Mouse (Mus musculus): Measurements from ENCODE around the gene Lrrc23. TPM values are rescaled to one million over a fixed set of nuclear protein-coding genes. Genes with fewer than 3 reads are reported as not detected.

Lrrc23 gene
- polyA plus RNA-seq, 1 experiment from 2014 or later: 0.36 TPM

DNA sequence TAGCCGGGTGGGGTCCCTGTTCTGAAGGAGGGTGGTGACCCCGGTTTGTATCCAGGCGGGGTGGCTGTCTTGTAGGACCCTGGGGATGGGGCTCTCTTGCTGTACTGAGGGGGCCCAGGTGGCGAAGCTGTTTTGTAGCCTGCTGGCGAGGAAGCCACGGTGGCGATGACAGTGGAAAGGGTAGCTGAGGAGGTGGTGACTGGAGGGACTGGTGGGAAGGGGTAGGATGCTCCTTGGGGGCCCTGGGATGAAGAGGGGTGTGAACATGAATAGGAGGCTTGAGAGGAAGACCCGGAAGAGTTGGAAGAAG lies 33.3 kb downstream of the Lrrc23 start:
- no peak for ATAC-seq (ENCODE audit: insufficient number of reproducible peaks, low FRiP score, low TSS enrichment, low read depth)
- H3K27ac ChIP-seq: peak overlapping the region; percentile 88
- H3K9ac ChIP-seq: peak overlapping the region; percentile 65
- no peaks in the 10 kb centered on the region for H3K9me3 ChIP-seq
- peaks cover 36% of the 10 kb centered on the region for H3K4me1 ChIP-seq
- H3K27me3 ChIP-seq: no peaks in the 10 kb centered on the region
- peak overlapping the region; percentile 94 for H3K4me2 ChIP-seq
- H3K36me3 ChIP-seq: peaks cover 63% of the 10 kb centered on the region
- 17% methylated on average over 8 of the region's 8 CpGs for WGBS
- H3K4me3 ChIP-seq: peak overlapping the region; percentile 53

DNA sequence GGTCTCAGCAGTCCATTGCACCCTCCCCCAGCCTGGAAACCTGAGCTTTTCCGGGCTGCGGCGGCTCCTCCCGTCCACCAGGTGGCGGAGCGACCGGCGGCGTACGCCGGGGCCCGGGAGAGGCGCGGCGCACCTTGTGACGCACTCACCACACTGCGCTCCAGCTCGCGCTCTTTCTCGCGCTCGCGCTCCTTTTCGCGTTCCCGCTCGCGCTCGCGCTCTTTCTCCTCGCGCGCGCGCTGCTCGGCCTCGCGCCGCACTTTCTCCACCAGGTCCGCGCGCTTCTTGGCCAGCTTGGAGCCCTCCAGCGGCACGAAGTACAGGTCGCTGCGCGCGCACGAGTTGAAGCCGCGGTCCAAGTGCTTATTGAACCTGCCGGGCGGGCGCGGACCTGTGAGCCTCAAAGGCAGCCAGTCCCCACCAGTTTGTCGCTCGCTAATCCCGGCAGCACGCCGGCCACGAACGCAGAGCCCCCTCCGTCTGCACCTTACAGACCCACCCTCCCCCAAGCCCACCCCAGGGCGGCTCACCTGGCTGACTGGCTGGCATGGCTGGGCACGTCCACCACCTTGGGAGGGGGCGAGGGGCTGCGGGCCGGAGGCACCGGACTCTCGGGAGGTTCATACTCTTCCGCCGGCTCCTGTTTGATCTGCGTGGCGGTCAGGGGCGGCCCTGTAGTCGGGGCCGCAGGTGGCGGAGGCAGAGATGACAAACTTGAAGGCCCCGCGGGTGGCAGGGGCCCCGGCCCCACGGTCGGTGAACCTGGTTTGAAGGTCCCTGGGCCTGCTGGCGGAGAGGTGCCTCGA lies 33.8 kb downstream of the Lrrc23 start:
- Histone ChIP-seq H3K27ac (peak overlapping the region; percentile 88), H3K4me1 (peaks cover 36% of the 10 kb centered on the region), H3K9ac (peak overlapping the region; percentile 65), H3K4me2 (peak overlapping the region; percentile 94), H3K9me3 (no peaks in the 10 kb centered on the region), H3K4me3 (peak overlapping the region; percentile 53), H3K36me3 (peaks cover 61% of the 10 kb centered on the region), H3K27me3 (no peaks in the 10 kb centered on the region)
- under 1% methylated on average over 85 of the region's 85 CpGs for WGBS
- ATAC-seq (ENCODE audit: insufficient number of reproducible peaks, low FRiP score, low TSS enrichment, low read depth): peak; percentile 77

DNA sequence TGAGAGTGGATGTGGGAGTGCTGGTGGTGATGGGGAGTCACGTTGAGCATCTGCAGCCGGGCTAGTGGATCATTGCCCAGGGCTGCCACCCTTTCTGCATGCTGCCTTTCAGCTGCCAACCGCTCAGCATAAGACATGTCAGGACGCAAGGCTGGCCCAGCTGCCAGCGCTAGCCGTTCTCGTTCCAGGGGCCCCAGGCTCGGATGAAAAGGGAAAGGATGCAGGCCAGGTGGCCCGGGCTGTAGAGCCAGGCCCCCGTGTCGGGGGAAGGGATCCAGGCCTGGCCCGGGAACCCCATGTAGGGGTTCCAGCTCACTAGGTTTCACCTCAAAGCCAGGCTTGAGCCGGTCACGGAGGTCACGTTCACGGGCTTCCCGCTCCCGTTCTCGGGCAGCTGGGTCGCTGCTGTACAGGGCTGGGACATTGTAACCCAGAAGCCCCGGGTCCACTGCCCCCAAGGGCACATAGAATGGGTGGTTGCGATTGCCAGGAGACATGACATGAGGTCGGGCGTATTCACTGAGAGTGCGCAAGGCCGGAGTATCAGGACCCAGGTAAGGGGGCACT lies 34.7 kb downstream of the Lrrc23 start:
- 64% methylated on average over 26 of the region's 26 CpGs for WGBS
- Histone ChIP-seq H3K9ac (no peak overlapping the region), H3K4me2 (peak overlapping the region; percentile 94), H3K9me3 (no peaks in the 10 kb centered on the region), H3K36me3 (peaks cover 59% of the 10 kb centered on the region), H3K27me3 (no peaks in the 10 kb centered on the region), H3K4me1 (peaks cover 40% of the 10 kb centered on the region), H3K4me3 (peak overlapping the region; percentile 53), H3K27ac (peak overlapping the region; percentile 88)
- ATAC-seq (ENCODE audit: insufficient number of reproducible peaks, low FRiP score, low TSS enrichment, low read depth): no peak

DNA sequence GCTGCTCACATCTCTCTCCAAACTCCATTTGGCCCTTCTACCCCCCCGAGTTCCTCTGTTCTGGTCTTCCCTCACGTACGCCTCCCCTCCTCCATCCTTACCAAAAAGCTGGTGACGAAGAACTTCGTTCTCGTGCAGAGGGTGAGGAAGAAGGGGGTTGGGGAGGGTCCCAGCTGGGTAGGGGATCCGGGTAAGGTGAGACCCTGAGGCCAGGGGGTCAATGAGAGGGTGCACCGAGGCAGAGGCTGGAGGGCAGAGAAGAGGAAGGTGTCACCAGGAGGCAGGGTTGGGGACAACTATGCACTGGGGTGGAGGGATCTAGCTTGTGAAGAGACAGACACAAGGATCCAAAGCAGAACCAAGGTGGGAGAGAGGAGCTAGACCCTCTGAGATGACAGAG lies 35.9 kb downstream of the Lrrc23 start:
- H3K4me2 ChIP-seq: no peak overlapping the region
- WGBS: 95% methylated on average over 8 of the region's 8 CpGs
- no peak overlapping the region for H3K4me3 ChIP-seq
- no peak overlapping the region for H3K9ac ChIP-seq
- ATAC-seq (ENCODE audit: insufficient number of reproducible peaks, low FRiP score, low TSS enrichment, low read depth): no peak
- H3K4me1 ChIP-seq: peaks cover 52% of the 10 kb centered on the region
- H3K9me3 ChIP-seq: no peaks in the 10 kb centered on the region
- H3K36me3 ChIP-seq: peaks cover 50% of the 10 kb centered on the region
- H3K27me3 ChIP-seq: no peaks in the 10 kb centered on the region
- no peak overlapping the region for H3K27ac ChIP-seq

DNA sequence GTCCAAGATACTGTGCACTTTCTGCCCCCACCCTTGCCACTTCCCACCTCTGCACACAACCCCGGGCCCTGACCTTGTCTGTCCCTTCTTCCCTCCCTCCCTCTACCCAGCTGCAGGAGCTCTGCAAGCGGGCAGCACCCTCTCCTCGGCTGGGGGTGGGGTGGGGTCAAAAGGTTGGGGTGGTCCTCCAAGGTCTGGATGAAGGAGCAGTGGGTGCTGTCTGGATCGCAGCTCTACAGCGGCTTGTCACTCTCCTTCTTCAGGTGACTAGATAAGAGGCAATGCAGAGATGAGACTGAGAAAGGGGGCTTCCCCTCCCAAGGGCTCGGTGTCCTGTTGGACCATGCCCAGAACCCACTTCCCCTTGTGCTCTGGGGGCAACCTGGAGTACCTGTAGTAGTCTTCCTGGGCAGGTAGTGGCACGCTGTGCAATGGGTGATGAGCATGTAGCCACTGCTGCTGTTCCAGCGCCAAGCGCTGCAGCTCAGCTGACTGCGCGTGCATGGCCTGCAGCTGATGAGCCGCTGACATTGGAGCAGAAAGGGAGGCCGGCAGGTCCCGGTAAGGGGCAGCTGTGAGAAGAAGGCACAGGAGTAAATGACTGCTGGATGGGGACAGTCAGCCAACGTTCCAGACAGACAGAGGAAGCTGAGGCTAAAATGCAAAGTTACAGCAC lies 36.5 kb downstream of the Lrrc23 start:
- no peaks in the 10 kb centered on the region for H3K27me3 ChIP-seq
- H3K4me3 ChIP-seq: no peak overlapping the region
- 0 out of 2 replicates have a peak overlapping the region, but pooled peaks have one; percentile 43 for H3K27ac ChIP-seq
- peaks cover 55% of the 10 kb centered on the region for H3K4me1 ChIP-seq
- no peak overlapping the region for H3K4me2 ChIP-seq
- no peaks in the 10 kb centered on the region for H3K9me3 ChIP-seq
- H3K36me3 ChIP-seq: peaks cover 43% of the 10 kb centered on the region
- H3K9ac ChIP-seq: no peak overlapping the region
- ATAC-seq (ENCODE audit: insufficient number of reproducible peaks, low FRiP score, low TSS enrichment, low read depth): no peak
- 90% methylated on average over 15 of the region's 15 CpGs for WGBS

DNA sequence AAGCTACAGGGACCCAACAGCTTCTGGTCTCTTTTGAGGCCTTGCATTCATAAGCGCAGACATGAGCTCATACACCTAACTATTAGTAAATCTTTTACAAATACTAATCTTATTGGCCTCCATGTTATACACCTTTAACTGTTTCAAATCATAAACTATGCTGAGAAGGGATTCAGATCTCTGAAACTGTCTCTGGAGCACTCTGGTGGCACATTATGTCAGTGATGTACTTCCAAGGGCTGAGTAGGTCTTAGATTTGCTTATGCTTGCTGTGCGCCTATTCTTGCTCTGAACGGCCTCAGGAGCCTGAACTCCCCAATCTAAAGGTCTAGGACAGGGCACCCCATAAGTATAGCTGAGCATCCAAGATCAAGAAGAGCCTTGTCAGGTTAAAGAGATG lies 37.7 kb downstream of the Lrrc23 start:
- Histone ChIP-seq H3K27ac (peak overlapping the region; percentile 97), H3K27me3 (no peaks in the 10 kb centered on the region), H3K9ac (peak overlapping the region; percentile 21; the same call in 1 of the 2 replicates), H3K4me3 (peak overlapping the region; percentile 64), H3K4me2 (peak overlapping the region; percentile 75), H3K4me1 (peaks cover 49% of the 10 kb centered on the region), H3K36me3 (peaks cover 32% of the 10 kb centered on the region), H3K9me3 (no peaks in the 10 kb centered on the region)
- ATAC-seq (ENCODE audit: insufficient number of reproducible peaks, low FRiP score, low TSS enrichment, low read depth): no peak
- WGBS: 65% methylated on average over 3 of the region's 3 CpGs

DNA sequence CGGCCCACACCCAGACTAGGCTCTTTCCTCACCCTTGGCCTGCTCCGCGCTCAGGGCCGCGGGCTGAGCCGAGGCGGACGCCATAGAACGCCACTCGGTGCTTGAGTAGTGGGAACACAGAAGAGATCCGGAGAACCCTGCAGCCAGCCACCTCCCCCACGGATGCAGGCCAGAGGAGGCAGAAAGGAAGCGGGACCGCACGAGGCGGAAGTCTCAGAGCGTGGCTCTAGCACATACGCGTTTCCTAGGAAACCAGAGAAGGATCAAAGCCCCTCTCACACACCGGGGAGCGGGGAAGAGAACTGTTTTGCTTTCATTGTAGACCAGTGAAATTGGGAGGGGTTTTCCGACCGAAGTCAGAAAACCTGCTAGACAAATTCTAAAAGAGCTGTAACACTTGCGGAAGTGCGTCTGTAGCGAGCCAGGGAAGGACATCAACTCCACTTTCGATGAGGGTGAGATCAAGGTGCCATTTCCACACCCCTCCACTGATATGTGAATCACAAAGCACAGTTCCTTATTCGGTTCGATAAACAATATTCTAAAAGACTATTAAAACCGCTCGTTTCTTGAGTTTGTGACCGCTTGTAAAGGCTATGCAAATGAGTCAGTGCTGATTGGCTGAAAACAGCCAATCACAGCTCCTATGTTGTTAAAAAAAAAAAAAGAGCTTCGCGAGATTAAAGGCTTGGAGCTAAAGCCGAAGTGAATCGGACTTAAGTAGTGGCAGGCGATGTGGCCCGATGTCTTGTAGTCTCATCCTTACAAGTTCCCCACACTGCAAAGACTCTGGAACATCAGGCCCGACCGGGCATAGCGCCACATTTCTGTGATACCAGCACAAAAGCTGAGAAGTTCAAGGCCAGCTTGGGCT lies 38.4 kb downstream of the Lrrc23 start, which contains the start of gene Grcc10:
Grcc10 (minus strand) TSS at position 487 of the 874 bp plus-strand sequence.
- Histone ChIP-seq H3K36me3 (peaks cover 28% of the 10 kb centered on the region), H3K9me3 (no peaks in the 10 kb centered on the region), H3K4me3 (peak within 1 kb of the TSS; percentile 64), H3K4me1 (peaks cover 42% of the 10 kb centered on the region), H3K27me3 (no peaks in the 10 kb centered on the region), H3K9ac (peak within 1 kb of the TSS; percentile 73), H3K27ac (peak within 1 kb of the TSS; percentile 97), H3K4me2 (peak within 1 kb of the TSS; percentile 75)
- peak; percentile 82 for ATAC-seq (ENCODE audit: insufficient number of reproducible peaks, low FRiP score, low TSS enrichment, low read depth)
- under 1% methylated on average over 41 of the region's 41 CpGs for WGBS

DNA sequence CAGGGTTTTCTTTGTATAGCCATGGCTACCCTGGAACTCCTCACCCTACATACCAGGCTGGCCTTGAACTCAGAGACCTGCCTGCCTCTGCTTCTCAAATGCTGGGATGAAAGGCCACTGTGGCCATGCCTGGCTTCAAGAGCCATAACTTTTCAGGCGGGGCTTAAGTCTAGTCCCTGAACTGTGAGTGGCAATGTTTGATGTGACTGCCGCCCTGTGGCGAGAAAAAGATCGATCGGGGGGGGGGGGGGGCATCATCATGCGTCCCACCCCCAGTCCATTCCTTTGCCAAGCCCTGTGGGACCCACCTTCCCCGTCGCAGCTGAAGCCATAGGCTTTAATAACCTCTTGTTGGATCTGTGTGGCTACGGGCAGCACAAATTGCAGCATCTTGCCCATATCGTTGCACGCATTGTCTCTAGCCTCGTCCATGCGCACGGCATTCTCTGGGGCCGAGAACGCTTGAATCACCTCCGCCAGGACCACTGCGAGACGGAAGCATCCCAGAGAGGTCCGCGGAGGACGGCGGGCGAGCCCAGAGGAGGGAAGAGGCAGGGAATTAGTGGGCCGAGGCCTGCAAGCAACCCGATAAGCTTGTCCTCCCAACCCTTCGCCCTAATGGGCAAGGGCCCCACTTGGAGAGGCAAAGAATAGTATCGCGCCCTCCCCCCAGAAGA lies 39.2 kb downstream of the Lrrc23 start:
- peak overlapping the region; percentile 75 for H3K4me2 ChIP-seq
- no peaks in the 10 kb centered on the region for H3K9me3 ChIP-seq
- no peaks in the 10 kb centered on the region for H3K27me3 ChIP-seq
- ATAC-seq (ENCODE audit: insufficient number of reproducible peaks, low FRiP score, low TSS enrichment, low read depth): 0 out of 2 replicates have a peak, but pooled peaks have one; percentile 8
- H3K9ac ChIP-seq: peak overlapping the region; percentile 73
- H3K27ac ChIP-seq: peak overlapping the region; percentile 97
- peaks cover 28% of the 10 kb centered on the region for H3K36me3 ChIP-seq
- under 1% methylated on average over 29 of the region's 29 CpGs for WGBS
- peak overlapping the region; percentile 64 for H3K4me3 ChIP-seq
- peaks cover 37% of the 10 kb centered on the region for H3K4me1 ChIP-seq

DNA sequence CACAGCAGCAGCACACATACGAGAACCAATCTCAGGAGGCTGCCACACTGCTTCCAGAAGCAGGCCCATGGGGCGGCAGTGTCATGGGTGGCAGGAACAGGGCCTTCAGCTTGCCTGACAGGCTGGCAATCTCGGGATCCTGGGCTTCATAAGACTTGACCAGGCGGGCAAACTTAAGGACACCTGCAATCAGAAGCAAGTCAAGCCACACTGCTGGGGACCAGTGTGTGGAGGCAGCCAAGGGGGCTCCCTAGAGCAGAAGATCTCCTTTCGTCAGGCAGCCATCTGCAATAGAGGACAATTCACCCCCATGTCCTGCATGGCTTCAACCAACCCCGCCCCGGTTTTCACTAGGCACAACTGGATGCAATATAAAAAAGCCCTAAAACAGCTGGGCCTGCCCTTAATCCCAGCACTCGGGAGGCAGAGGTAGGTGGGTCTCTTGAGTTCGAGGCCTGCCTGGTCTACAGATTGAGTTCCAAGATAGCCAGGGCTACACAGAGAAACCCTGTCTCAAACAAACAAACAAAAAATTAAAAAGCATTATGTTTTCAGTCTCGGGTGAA lies 40.2 kb downstream of the Lrrc23 start:
- H3K36me3 ChIP-seq: peaks cover 18% of the 10 kb centered on the region
- 0 out of 2 replicates have a peak overlapping the region, but pooled peaks have one; percentile 64 for H3K4me3 ChIP-seq
- WGBS: 79% methylated on average over 10 of the region's 10 CpGs
- no peak overlapping the region for H3K4me2 ChIP-seq
- H3K27me3 ChIP-seq: no peaks in the 10 kb centered on the region
- H3K9ac ChIP-seq: no peak overlapping the region
- ATAC-seq (ENCODE audit: insufficient number of reproducible peaks, low FRiP score, low TSS enrichment, low read depth): no peak
- H3K9me3 ChIP-seq: no peaks in the 10 kb centered on the region
- peaks cover 29% of the 10 kb centered on the region for H3K4me1 ChIP-seq
- H3K27ac ChIP-seq: peak overlapping the region; percentile 34; the same call in 1 of the 2 replicates

DNA sequence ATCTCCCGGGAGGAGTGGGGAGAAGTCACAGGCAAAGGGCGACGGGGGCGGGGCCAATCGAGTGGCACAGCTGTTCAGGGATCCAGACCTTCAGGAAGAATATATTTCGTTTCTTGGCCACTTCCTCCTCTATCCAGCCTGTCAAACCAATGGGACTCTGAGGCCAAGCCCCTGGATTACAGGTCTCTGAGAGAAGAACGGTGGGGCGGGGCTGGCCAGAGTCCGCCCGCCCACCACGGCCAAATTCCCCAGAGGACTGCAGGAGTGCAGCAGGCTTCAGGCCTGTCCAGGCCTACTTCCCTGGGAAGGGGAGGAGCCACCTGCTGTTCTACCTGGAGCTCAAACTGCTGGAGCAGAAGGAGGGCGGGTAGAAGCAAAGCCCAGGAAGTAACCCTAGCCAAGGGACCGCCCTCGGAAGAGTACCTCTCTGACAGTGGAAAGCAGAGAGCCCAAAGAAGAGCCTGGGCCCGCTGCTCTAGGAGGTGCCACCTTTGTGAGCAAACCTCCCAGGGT lies 41.0 kb downstream of the Lrrc23 start, which contains the start of gene Ptpn6:
Ptpn6 (minus strand) TSS at position 204 of the 513 bp plus-strand sequence.
- no peak for ATAC-seq (ENCODE audit: insufficient number of reproducible peaks, low FRiP score, low TSS enrichment, low read depth)
- peaks cover 29% of the 10 kb centered on the region for H3K4me1 ChIP-seq
- H3K4me3 ChIP-seq: no peak within 1 kb of the TSS; the same call in 1 of the 2 replicates
- no peak within 1 kb of the TSS for H3K9ac ChIP-seq
- WGBS: 26% methylated on average over 15 of the region's 15 CpGs
- H3K36me3 ChIP-seq: peaks cover 11% of the 10 kb centered on the region
- no peaks in the 10 kb centered on the region for H3K9me3 ChIP-seq
- H3K27me3 ChIP-seq: no peaks in the 10 kb centered on the region
- H3K27ac ChIP-seq: peak within 1 kb of the TSS; percentile 34; the same call in 1 of the 2 replicates
- H3K4me2 ChIP-seq: peak within 1 kb of the TSS; percentile 30
